Mouse (Mus musculus) midbrain, postnatal 0 days (tissue): ENCODE measurements at regions not wholly inside any gene's neighbourhood (a gene's known extent, or its start where the extent isn't known, plus 50 kb on each side); places are given as distances from the start of the nearest gene placed in this dataset.

Experiments
- ATAC-seq: fragments of 200-750 bp; cut with Nextera tagmentation; 2 replicates; pipeline ENCODE4 v1.8.0; 2017; ENCODE audit warnings: moderate number of reproducible peaks, mild to moderate bottlenecking, moderate TSS enrichment, moderate library complexity; ENCODE audit not compliant: low FRiP score
- DNase-seq: peaks from one replicate; pipeline ENCODE4 v3.0.0-alpha.2; 2015; ENCODE audit warnings: low spot score
- H3K27ac ChIP-seq: fragments of 300-500 bp; sonication (generic); 2 replicates; pipeline ENCODE4 v1.5.1; 2014; ENCODE audit warnings: low read depth, mild to moderate bottlenecking, low read length, mixed read lengths
- H3K27me3 ChIP-seq: fragments of 300-500 bp; sonication (generic); 2 replicates; pipeline ENCODE4 v1.6.1; 2014; ENCODE audit warnings: low read length, control low read depth, mixed read lengths; ENCODE audit not compliant: insufficient read depth
- H3K36me3 ChIP-seq: fragments of 300-500 bp; sonication (generic); 2 replicates; pipeline ENCODE4 v1.6.1; 2014; ENCODE audit warnings: low read length, control low read depth, mixed read lengths; ENCODE audit not compliant: insufficient read depth
- H3K4me1 ChIP-seq: fragments of 300-500 bp; sonication (generic); 2 replicates; pipeline ENCODE4 v1.6.1; 2014; ENCODE audit warnings: mild to moderate bottlenecking, control low read depth, antibody characterized with exemption, low read length, mixed read lengths; ENCODE audit not compliant: insufficient read depth
- H3K4me2 ChIP-seq: fragments of 300-500 bp; sonication (generic); 2 replicates; pipeline ENCODE4 v1.6.1; 2014; ENCODE audit warnings: low read depth, mild to moderate bottlenecking, low read length, mixed read lengths; ENCODE audit not compliant: poor library complexity, severe bottlenecking
- H3K4me3 ChIP-seq: fragments of 300-500 bp; sonication (generic); 2 replicates; pipeline ENCODE4 v1.5.1; 2014; ENCODE audit warnings: low read depth, mild to moderate bottlenecking, low read length, moderate library complexity
- H3K9ac ChIP-seq: fragments of 300-500 bp; sonication (generic); replicated peaks from 2 replicates; pipeline ENCODE4 v1.6.1; 2014; ENCODE audit warnings: mild to moderate bottlenecking, low read length, moderate library complexity, mixed read lengths; ENCODE audit not compliant: poor library complexity, severe bottlenecking
- H3K9me3 ChIP-seq: fragments of 300-500 bp; sonication (generic); 2 replicates; pipeline ENCODE4 v1.6.1; 2016; ENCODE audit warnings: low read length, control low read depth
- CTCF ChIP-seq: IDR thresholded peaks from 2 replicates; pipeline ENCODE4 v1.5.1; 2016; ENCODE audit warnings: antibody characterized with exemption, mild to moderate bottlenecking
- WGBS: fragments of 180-500 bp; shearing (Covaris S2); extraction: QIAGEN DNeasy Blood & Tissue Kit; methylation state at CpG from one replicate; pipeline ENCODE4 v1.1.7; 2014; 5-methylcytosine and 5-hydroxymethylcytosine counted together

GRCm38 (mm10) chr6:11198562-11199271 lies 708.6 kb downstream of the Ndufa4 start:
- Histone ChIP-seq H3K27ac (no peak overlapping the region), H3K9ac (no peak overlapping the region), H3K36me3 (no peaks in the 10 kb centered on the region), H3K27me3 (no peaks in the 10 kb centered on the region), H3K4me3 (no peak overlapping the region), H3K4me1 (no peaks in the 10 kb centered on the region), H3K4me2 (no peak overlapping the region), H3K9me3 (no peaks in the 10 kb centered on the region)
- ATAC-seq (no peak), DNase-seq (peak; percentile 4)
- WGBS = 53% methylated on average over 5 of the region's 5 CpGs
- TF ChIP-seq CTCF = no peak

GRCm38 (mm10) chr6:11198089-11198488 lies 709.2 kb downstream of the Ndufa4 start:
- no peak for TF ChIP-seq CTCF
- ATAC-seq = no peak
- WGBS = 75% methylated on average over 3 of the region's 3 CpGs

More at GRCm38 (mm10) chr6:11198089-11198488, 709.2 kb downstream of the Ndufa4 start:
- Histone ChIP-seq H3K9ac (no peak overlapping the region), H3K9me3 (no peaks in the 10 kb centered on the region), H3K27me3 (no peaks in the 10 kb centered on the region), H3K4me2 (no peak overlapping the region), H3K27ac (no peak overlapping the region), H3K4me3 (no peak overlapping the region), H3K36me3 (no peaks in the 10 kb centered on the region), H3K4me1 (no peaks in the 10 kb centered on the region)
- DNase-seq = no peak
